Mouse (Mus musculus): ENCODE results near the gene Pole. TPM values are rescaled to one million over a fixed set of nuclear protein-coding genes. Genes with fewer than 3 reads are reported as not detected.

Gene Pole
- polyA plus RNA-seq, 1 experiment from 2014 or later: 31.9 TPM

DNA sequence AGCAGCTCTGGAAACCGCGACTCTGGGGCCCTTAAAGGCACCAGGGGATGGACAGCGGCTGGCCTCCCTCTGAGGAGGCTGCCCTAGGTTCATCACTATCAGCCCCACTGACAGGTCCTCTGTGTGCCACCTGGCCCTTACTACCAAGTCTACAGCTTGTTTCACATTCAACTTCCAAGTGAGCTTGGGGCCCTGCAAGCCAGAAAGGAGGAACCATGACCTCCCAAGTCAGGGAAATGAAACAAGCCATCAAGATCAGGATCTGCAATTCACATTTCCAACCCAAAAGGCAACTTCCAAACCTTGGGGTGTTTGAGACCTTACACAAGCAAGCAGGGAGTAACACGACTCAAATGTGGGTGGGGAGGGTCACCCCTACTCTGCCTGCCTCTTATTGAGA, 99.2 kb downstream of the Pole start:
- Histone ChIP-seq H3K4me3 (peak overlapping the region; percentile 68), H3K4me1 (peaks cover 31% of the 10 kb centered on the region), H3K4me2 (replicated peaks) (peak overlapping the region; percentile 60), H3K9ac (replicated peaks) (0 out of 2 replicates have a peak overlapping the region, but pooled peaks have one; percentile 65), H3K27me3 (peaks cover 32% of the 10 kb centered on the region), H3K9me3 (no peaks in the 10 kb centered on the region), H3K27ac (replicated peaks) (no peak overlapping the region), H3K36me3 (0 out of 2 replicates have a peak, but pooled peaks cover 12% of the 10 kb centered on the region)
- ATAC-seq (ENCODE audit: low FRiP score, low read depth): no peak
- WGBS: 49% methylated on average over 4 of the region's 4 CpGs

DNA sequence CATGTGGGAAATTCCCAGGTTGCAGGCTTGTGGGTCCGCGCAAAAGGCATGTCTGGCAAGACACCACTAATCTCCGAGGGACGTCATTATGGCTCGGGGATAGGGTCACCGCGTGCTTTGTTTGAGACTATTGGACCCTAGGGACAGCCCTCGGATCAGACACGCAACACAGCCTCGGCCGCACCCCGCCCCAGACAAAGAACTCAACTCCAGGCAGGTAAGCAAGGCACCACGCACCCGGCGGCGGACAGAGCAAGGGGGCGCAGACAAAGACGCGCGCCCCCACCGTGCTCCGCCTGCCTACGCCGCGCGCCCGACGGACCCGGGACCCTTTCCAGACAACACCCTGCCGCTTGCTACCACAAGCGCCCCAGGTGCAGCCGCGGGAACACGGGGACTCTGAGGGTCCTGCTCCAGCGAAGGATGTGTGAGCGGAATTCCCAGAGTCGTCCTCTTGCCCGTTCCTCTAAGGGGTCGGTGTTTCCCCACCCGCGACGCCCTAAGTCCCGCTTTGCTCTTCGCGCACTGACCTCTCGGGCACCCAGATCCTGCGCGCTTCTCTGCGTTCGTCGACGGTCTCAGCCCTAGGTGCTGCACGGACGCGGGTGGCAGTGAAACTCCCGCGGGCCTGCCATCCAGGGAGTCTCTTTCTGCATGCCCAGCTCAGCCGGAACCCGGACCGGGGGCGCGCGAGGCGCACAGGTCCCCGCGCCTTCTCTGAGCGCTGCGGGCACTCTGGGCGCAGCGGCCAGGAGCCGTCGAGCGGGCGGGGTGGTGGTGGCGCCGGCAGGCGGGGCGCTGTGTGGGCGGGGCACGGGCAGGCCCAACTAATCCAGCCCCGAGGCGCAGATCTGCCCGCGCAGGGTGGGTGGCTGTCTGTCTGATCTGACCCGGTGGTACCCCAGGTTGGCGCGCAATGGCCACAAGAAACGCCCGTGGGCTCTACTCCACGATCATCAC, 100.5 kb downstream of the Pole start:
- peaks cover 32% of the 10 kb centered on the region for H3K27me3 ChIP-seq
- 0 out of 2 replicates have a peak, but pooled peaks cover 6% of the 10 kb centered on the region for H3K36me3 ChIP-seq
- peak overlapping the region; percentile 60 for H3K4me2 ChIP-seq (replicated peaks)
- under 1% methylated on average over 90 of the region's 90 CpGs for WGBS
- H3K4me1 ChIP-seq: peaks cover 31% of the 10 kb centered on the region
- ATAC-seq (ENCODE audit: low FRiP score, low read depth): peak; percentile 87
- peak overlapping the region; percentile 68 for H3K4me3 ChIP-seq
- peak overlapping the region; percentile 65 for H3K9ac ChIP-seq (replicated peaks)
- H3K9me3 ChIP-seq: no peaks in the 10 kb centered on the region
- peak overlapping the region; percentile 61 for H3K27ac ChIP-seq (replicated peaks)

Other genes starting within 250 kb of the Pole start
- gene Gm17655, start 213.8 kb upstream of the Pole start, polyA plus RNA-seq (2016; fragmentation: Nextera tagmentation; extraction: Ambion mirVana): 5.2 and 8.9 TPM in 2 replicates
- gene Gm35315, start 191.9 kb upstream of the Pole start, polyA plus RNA-seq (2016; fragmentation: Nextera tagmentation; extraction: Ambion mirVana): 1.4 TPM in 2 replicates
- gene Plcxd1, start 186.3 kb upstream of the Pole start, polyA plus RNA-seq (2016; fragmentation: Nextera tagmentation; extraction: Ambion mirVana): 1.1 and 1.3 TPM in 2 replicates
- gene Gtpbp6, start 178.1 kb upstream of the Pole start, polyA plus RNA-seq (2016; fragmentation: Nextera tagmentation; extraction: Ambion mirVana): 39.3 and 43.8 TPM in 2 replicates
- gene Zfp605, start 176.2 kb upstream of the Pole start, polyA plus RNA-seq (2016; fragmentation: Nextera tagmentation; extraction: Ambion mirVana): 10.9 and 12.0 TPM in 2 replicates
- gene Chfr, start 150.5 kb upstream of the Pole start, polyA plus RNA-seq (2016; fragmentation: Nextera tagmentation; extraction: Ambion mirVana): 89.7 and 97.4 TPM in 2 replicates
- 25.3 and 27.8 TPM in 2 replicates for gene Golga3, start 109.6 kb upstream of the Pole start, polyA plus RNA-seq (2016; fragmentation: Nextera tagmentation; extraction: Ambion mirVana)
- 36.9 and 39.6 TPM in 2 replicates for gene Ankle2, start 55.3 kb upstream of the Pole start, polyA plus RNA-seq (2016; fragmentation: Nextera tagmentation; extraction: Ambion mirVana)
- gene Pgam5, start 16.4 kb upstream of the Pole start, polyA plus RNA-seq (2016; fragmentation: Nextera tagmentation; extraction: Ambion mirVana): 89.0 and 89.4 TPM in 2 replicates
- 10.0 and 11.1 TPM in 2 replicates for gene Pxmp2, start 120 bp upstream of the Pole start, polyA plus RNA-seq (2016; fragmentation: Nextera tagmentation; extraction: Ambion mirVana)
- 1.2 and 1.7 TPM in 2 replicates for gene P2rx2, start 56.9 kb downstream of the Pole start, polyA plus RNA-seq (2016; fragmentation: Nextera tagmentation; extraction: Ambion mirVana)
- not detected in 2 replicates for gene Lrcol1, start 58.4 kb downstream of the Pole start, polyA plus RNA-seq (2016; fragmentation: Nextera tagmentation; extraction: Ambion mirVana)
- 23.8 and 24.0 TPM in 2 replicates for gene Fbrsl1, start 162.2 kb downstream of the Pole start, polyA plus RNA-seq (2016; fragmentation: Nextera tagmentation; extraction: Ambion mirVana)

Data from midbrain, embryonic 12.5 days (tissue).